Mouse (Mus musculus) intestine, embryonic 16.5 days (tissue): Measurements from ENCODE around the gene Orai2. TPM values are rescaled to one million over a fixed set of nuclear protein-coding genes. Genes with fewer than 3 reads are reported as not detected.

Source experiments
- ATAC-seq: fragments of 200-750 bp; cut with Nextera tagmentation; 2 replicates; pipeline ENCODE4 v1.8.0; 2017; ENCODE audit warnings: moderate TSS enrichment, moderate library complexity
- H3K27ac ChIP-seq: fragments of 300-500 bp; sonication (generic); 2 replicates; pipeline ENCODE4 v1.5.1; 2014; ENCODE audit warnings: mild to moderate bottlenecking, low read length
- H3K27me3 ChIP-seq: fragments of 300-500 bp; sonication (generic); replicated peaks from 2 replicates; pipeline ENCODE4 v1.6.1; 2014; ENCODE audit warnings: low read length, control low read depth, mixed read lengths; ENCODE audit not compliant: control insufficient read depth, insufficient read depth
- H3K36me3 ChIP-seq: fragments of 300-500 bp; sonication (generic); 2 replicates; pipeline ENCODE4 v1.6.1; 2014; ENCODE audit warnings: low read length, control low read depth; ENCODE audit not compliant: control insufficient read depth, insufficient read depth
- H3K4me1 ChIP-seq: fragments of 300-500 bp; sonication (generic); 2 replicates; pipeline ENCODE4 v1.6.1; 2014; ENCODE audit warnings: low read length, control low read depth, mixed read lengths; ENCODE audit not compliant: control insufficient read depth, insufficient read depth
- H3K4me2 ChIP-seq: fragments of 300-500 bp; sonication (generic); 2 replicates; pipeline ENCODE4 v1.6.1; 2014; ENCODE audit warnings: low read depth, low read length, control low read depth
- H3K4me3 ChIP-seq: fragments of 300-500 bp; sonication (generic); 2 replicates; pipeline ENCODE4 v1.5.1; 2014; ENCODE audit warnings: mild to moderate bottlenecking, low read length
- H3K9ac ChIP-seq: fragments of 300-500 bp; sonication (generic); 2 replicates; pipeline ENCODE4 v1.6.1; 2014; ENCODE audit warnings: low read depth, low read length
- H3K9me3 ChIP-seq: fragments of 300-500 bp; sonication (generic); 2 replicates; pipeline ENCODE4 v1.6.1; 2016; ENCODE audit warnings: low read length, control low read depth; ENCODE audit not compliant: control insufficient read depth
- WGBS: fragments of 180-500 bp; shearing (Covaris S2); extraction: QIAGEN DNeasy Blood & Tissue Kit; methylation state at CpG from one replicate; pipeline ENCODE4 v1.1.7; 2014; 5-methylcytosine and 5-hydroxymethylcytosine counted together
- polyA plus RNA-seq: library from polyadenylated mRNA; unstranded; fragments of >200 nt; fragmentation: Nextera tagmentation; extraction: Ambion mirVana; gene quantifications from 2 replicates; pipeline ENCODE4 v1.2.1, GENCODE M21; 2015

Orai2 gene
- polyA plus RNA-seq, 1 experiment from 2014 or later: 7.1 TPM

- H3K9ac ChIP-seq: no peak overlapping the region
- H3K4me1 ChIP-seq: no peaks in the 10 kb centered on the region
- WGBS: 83% methylated on average over 6 of the region's 6 CpGs
- H3K4me2 ChIP-seq: no peak overlapping the region
- H3K27ac ChIP-seq: no peak overlapping the region
- ATAC-seq: no peak
- H3K4me3 ChIP-seq: no peak overlapping the region
- H3K36me3 ChIP-seq: peaks cover 4% of the 10 kb centered on the region; the same call in 1 of the 2 replicates
- H3K27me3 ChIP-seq: no peaks in the 10 kb centered on the region
- H3K9me3 ChIP-seq: no peaks in the 10 kb centered on the region
Observed at GRCm38 (mm10) chr5:136182049-136182448, 11.5 kb upstream of the Orai2 start.

GRCm38 (mm10) chr5:136181197-136181596, 10.7 kb upstream of the Orai2 start:
- H3K4me1 ChIP-seq: no peaks in the 10 kb centered on the region
- WGBS: 91% methylated on average over 6 of the region's 6 CpGs
- H3K27me3 ChIP-seq: no peaks in the 10 kb centered on the region
- no peak for ATAC-seq
- no peak overlapping the region for H3K4me3 ChIP-seq
- no peak overlapping the region for H3K4me2 ChIP-seq
- H3K9me3 ChIP-seq: no peaks in the 10 kb centered on the region
- H3K27ac ChIP-seq: no peak overlapping the region
- H3K36me3 ChIP-seq: peaks cover 4% of the 10 kb centered on the region; the same call in 1 of the 2 replicates
- H3K9ac ChIP-seq: no peak overlapping the region

- no peak overlapping the region for H3K4me2 ChIP-seq
- ATAC-seq: no peak
- no peaks in the 10 kb centered on the region for H3K9me3 ChIP-seq
- no peaks in the 10 kb centered on the region for H3K27me3 ChIP-seq
- no peaks in the 10 kb centered on the region for H3K4me1 ChIP-seq
- no peak overlapping the region for H3K4me3 ChIP-seq
- no peak overlapping the region for H3K27ac ChIP-seq
- WGBS: 79% methylated on average over 5 of the region's 5 CpGs
- peaks cover 4% of the 10 kb centered on the region; the same call in 1 of the 2 replicates for H3K36me3 ChIP-seq
- H3K9ac ChIP-seq: no peak overlapping the region
Observed at GRCm38 (mm10) chr5:136179594-136179993, 9.1 kb upstream of the Orai2 start.

GRCm38 (mm10) chr5:136173606-136174463, 3.3 kb upstream of the Orai2 start:
- WGBS: 28% methylated on average over 9 of the region's 9 CpGs
- 0 out of 2 replicates have a peak overlapping the region, but pooled peaks have one; percentile 8 for H3K4me2 ChIP-seq
- H3K4me1 ChIP-seq: peaks cover 29% of the 10 kb centered on the region
- peak overlapping the region; percentile 59 for H3K27ac ChIP-seq
- peak; percentile 24 for ATAC-seq
- no peaks in the 10 kb centered on the region for H3K36me3 ChIP-seq
- no peaks in the 10 kb centered on the region for H3K27me3 ChIP-seq
- H3K4me3 ChIP-seq: no peak overlapping the region
- H3K9ac ChIP-seq: 0 out of 2 replicates have a peak overlapping the region, but pooled peaks have one; percentile 31
- no peaks in the 10 kb centered on the region for H3K9me3 ChIP-seq

- Histone ChIP-seq H3K27ac (0 out of 2 replicates have a peak overlapping the region, but pooled peaks have one; percentile 16), H3K4me2 (no peak overlapping the region), H3K4me1 (peaks cover 29% of the 10 kb centered on the region), H3K36me3 (no peaks in the 10 kb centered on the region), H3K9me3 (0 out of 2 replicates have a peak, but pooled peaks cover 4% of the 10 kb centered on the region), H3K4me3 (no peak overlapping the region), H3K9ac (no peak overlapping the region), H3K27me3 (no peaks in the 10 kb centered on the region)
- ATAC-seq: no peak
- WGBS: 74% methylated on average over 9 of the region's 9 CpGs
Observed at GRCm38 (mm10) chr5:136172939-136173338, 2.4 kb upstream of the Orai2 start.

- Histone ChIP-seq H3K27ac (peak overlapping the region; percentile 16), H3K36me3 (no peaks in the 10 kb centered on the region), H3K27me3 (no peaks in the 10 kb centered on the region), H3K4me3 (peak overlapping the region; percentile 68), H3K9ac (peak overlapping the region; percentile 73), H3K4me2 (peak overlapping the region; percentile 97), H3K4me1 (peaks cover 29% of the 10 kb centered on the region), H3K9me3 (0 out of 2 replicates have a peak, but pooled peaks cover 4% of the 10 kb centered on the region)
- peak; percentile 5; the same call in 1 of the 2 replicates for ATAC-seq
- WGBS: 26% methylated on average over 17 of the region's 17 CpGs
Observed at GRCm38 (mm10) chr5:136171363-136172341, 1.1 kb upstream of the Orai2 start.

- peak overlapping the region; percentile 73 for H3K9ac ChIP-seq
- H3K4me1 ChIP-seq: peaks cover 29% of the 10 kb centered on the region
- peak overlapping the region; percentile 97 for H3K4me2 ChIP-seq
- WGBS: 12% methylated on average over 15 of the region's 15 CpGs
- no peaks in the 10 kb centered on the region for H3K27me3 ChIP-seq
- no peaks in the 10 kb centered on the region for H3K36me3 ChIP-seq
- peak overlapping the region; percentile 68 for H3K4me3 ChIP-seq
- H3K27ac ChIP-seq: 0 out of 2 replicates have a peak overlapping the region, but pooled peaks have one; percentile 18
- H3K9me3 ChIP-seq: 0 out of 2 replicates have a peak, but pooled peaks cover 4% of the 10 kb centered on the region
- peak; percentile 24 for ATAC-seq
Observed at GRCm38 (mm10) chr5:136169626-136170511, 644 bp downstream of the Orai2 start.

- WGBS: 94% methylated on average over 3 of the region's 3 CpGs
- Histone ChIP-seq H3K36me3 (no peaks in the 10 kb centered on the region), H3K27ac (no peak overlapping the region), H3K27me3 (no peaks in the 10 kb centered on the region), H3K4me3 (no peak overlapping the region), H3K4me2 (no peak overlapping the region), H3K9me3 (0 out of 2 replicates have a peak, but pooled peaks cover 4% of the 10 kb centered on the region), H3K9ac (no peak overlapping the region), H3K4me1 (peaks cover 15% of the 10 kb centered on the region)
- ATAC-seq: no peak
Observed at GRCm38 (mm10) chr5:136168071-136168470, 2.4 kb downstream of the Orai2 start.
